Mouse (Mus musculus) ES-Bruce4 (cell line): Measurements from ENCODE around the gene Mphosph10. TPM values are rescaled to one million over a fixed set of nuclear protein-coding genes. Genes with fewer than 3 reads are reported as not detected.

Experiments used
- H3K27ac ChIP-seq: 2 replicates; pipeline ENCODE4 v1.5.1; 2012; ENCODE audit warnings: low read length, inconsistent platforms; ENCODE audit not compliant: insufficient read depth
- H3K27me3 ChIP-seq: 2 replicates; pipeline ENCODE4 v1.6.1; 2012; ENCODE audit warnings: mild to moderate bottlenecking, low read length, inconsistent platforms; ENCODE audit not compliant: control insufficient read depth, poor library complexity, insufficient read depth, severe bottlenecking
- H3K36me3 ChIP-seq: 2 replicates; pipeline ENCODE4 v1.6.1; 2012; ENCODE audit warnings: inconsistent platforms, mild to moderate bottlenecking, low read length, moderate library complexity; ENCODE audit not compliant: control insufficient read depth, poor library complexity, insufficient read depth, severe bottlenecking
- H3K4me1 ChIP-seq: one replicate; pipeline ENCODE4 v1.8.1; 2011; ENCODE audit warnings: low read length; ENCODE audit not compliant: control insufficient read depth, insufficient read depth
- H3K4me3 ChIP-seq: 2 replicates; pipeline ENCODE4 v1.5.1; 2011; ENCODE audit warnings: low read depth, mild to moderate bottlenecking, low read length
- H3K9ac ChIP-seq: 2 replicates; pipeline ENCODE4 v1.6.1; 2012; ENCODE audit warnings: low read depth, mild to moderate bottlenecking, inconsistent platforms; ENCODE audit not compliant: poor library complexity, severe bottlenecking
- H3K9me3 ChIP-seq: replicated peaks from 2 replicates; pipeline ENCODE4 v1.6.1; 2012; ENCODE audit warnings: mild to moderate bottlenecking, low read length, inconsistent platforms; ENCODE audit not compliant: control insufficient read depth, poor library complexity, insufficient read depth, severe bottlenecking
- CTCF ChIP-seq: IDR thresholded peaks from one replicate; pipeline ENCODE4 v1.8.1; 2011; ENCODE audit warnings: low read depth, low read length
- EP300 ChIP-seq: IDR thresholded peaks from 2 replicates; pipeline ENCODE4 v1.6.1; 2011; ENCODE audit warnings: low read depth, low read length; ENCODE audit not compliant: insufficient read depth
- POLR2A ChIP-seq: IDR thresholded peaks from one replicate; pipeline ENCODE4 v1.8.1; 2011; ENCODE audit warnings: low read length; ENCODE audit not compliant: insufficient read depth
- polyA plus RNA-seq: library from polyadenylated mRNA; stranded (reverse); fragments of >200 nt; gene quantifications from 2 replicates; pipeline ENCODE4 v1.2.4, GENCODE M21; 2011; ENCODE audit warnings: low read depth; ENCODE audit not compliant: missing spikeins, insufficient read depth, insufficient read length

Mphosph10 gene
- polyA plus RNA-seq = 75.5 and 81.2 TPM in 2 replicates

- Histone ChIP-seq H3K36me3 (peaks cover 25% of the 10 kb centered on the region), H3K27me3 (no peaks in the 10 kb centered on the region), H3K27ac (no peak within 1 kb of the TSS), H3K4me3 (peak within 1 kb of the TSS; percentile 84), H3K9me3 (no peaks in the 10 kb centered on the region), H3K4me1 (no peaks in the 10 kb centered on the region), H3K9ac (peak within 1 kb of the TSS; percentile 77)
- TF ChIP-seq POLR2A = peak; percentile 93
- TF ChIP-seq EP300 = no peak
These were observed at the start of gene Mphosph10, which contains the start of gene Mcee for GRCm38 (mm10) chr7:64392122-64392818. TSS of gene Mphosph10 (minus strand) at chr7:64392268. TSS of gene Mcee (plus strand) at chr7:64392607.

GRCm38 (mm10) chr7:64440519-64440918, 48.5 kb upstream of the Mphosph10 start:
- TF ChIP-seq EP300 (no peak), CTCF (no peak), POLR2A (no peak)
- Histone ChIP-seq H3K27ac (no peak overlapping the region), H3K36me3 (no peaks in the 10 kb centered on the region), H3K4me3 (no peak overlapping the region), H3K27me3 (no peaks in the 10 kb centered on the region), H3K9ac (no peak overlapping the region), H3K4me1 (no peaks in the 10 kb centered on the region), H3K9me3 (no peaks in the 10 kb centered on the region)

- H3K27me3 ChIP-seq = no peaks in the 10 kb centered on the region
- H3K27ac ChIP-seq = no peak overlapping the region
- H3K9ac ChIP-seq = no peak overlapping the region
- no peaks in the 10 kb centered on the region for H3K36me3 ChIP-seq
- H3K4me1 ChIP-seq = no peaks in the 10 kb centered on the region
- H3K9me3 ChIP-seq = no peaks in the 10 kb centered on the region
- H3K4me3 ChIP-seq = no peak overlapping the region
- TF ChIP-seq CTCF (no peak), POLR2A (no peak), EP300 (no peak)
These were observed 47.8 kb upstream of the Mphosph10 start for GRCm38 (mm10) chr7:64439595-64440518.

GRCm38 (mm10) chr7:64424861-64425260, 32.8 kb upstream of the Mphosph10 start:
- Histone ChIP-seq H3K27ac (no peak overlapping the region), H3K9ac (no peak overlapping the region), H3K27me3 (no peaks in the 10 kb centered on the region; the same call in 1 of the 2 replicates), H3K4me3 (no peak overlapping the region), H3K36me3 (no peaks in the 10 kb centered on the region), H3K4me1 (no peaks in the 10 kb centered on the region), H3K9me3 (no peaks in the 10 kb centered on the region)
- peak; percentile 35 for TF ChIP-seq CTCF
- no peak for TF ChIP-seq POLR2A
- TF ChIP-seq EP300 = no peak

GRCm38 (mm10) chr7:64403989-64404388, 11.9 kb upstream of the Mphosph10 start:
- H3K27ac ChIP-seq = no peak overlapping the region
- H3K9me3 ChIP-seq = no peaks in the 10 kb centered on the region
- no peak for TF ChIP-seq EP300
- no peak for TF ChIP-seq POLR2A
- TF ChIP-seq CTCF = no peak
- H3K27me3 ChIP-seq = no peaks in the 10 kb centered on the region
- H3K4me1 ChIP-seq = no peaks in the 10 kb centered on the region
- no peaks in the 10 kb centered on the region; the same call in 1 of the 2 replicates for H3K36me3 ChIP-seq
- H3K4me3 ChIP-seq = no peak overlapping the region
- H3K9ac ChIP-seq = no peak overlapping the region

GRCm38 (mm10) chr7:64402452-64402851, 10.4 kb upstream of the Mphosph10 start:
- no peaks in the 10 kb centered on the region; the same call in 1 of the 2 replicates for H3K36me3 ChIP-seq
- H3K9me3 ChIP-seq = no peaks in the 10 kb centered on the region
- H3K4me1 ChIP-seq = no peaks in the 10 kb centered on the region
- no peaks in the 10 kb centered on the region for H3K27me3 ChIP-seq
- TF ChIP-seq POLR2A (no peak), CTCF (no peak), EP300 (no peak)
- H3K27ac ChIP-seq = no peak overlapping the region
- H3K4me3 ChIP-seq = no peak overlapping the region
- no peak overlapping the region for H3K9ac ChIP-seq
